28 mouse cellular contexts compared by ENCODE assay signal in genomic region chr17:54011196-54011595, GRCm38 (mm10). TPM values are rescaled to one million over a fixed set of nuclear protein-coding genes. Genes with fewer than 3 reads are reported as not detected.
"Had no signal": no experiment of that assay in that cellular context is flagged by ENCODE, and none has a peak within 500 bp of the region (broad histone marks: within the 10 kb centered on the region; RNA-seq: fewer than 3 reads in every experiment).

No protein-coding gene starts in this region.

- DNase-seq: gastrocnemius, postnatal 14 days; gastrocnemius, postnatal 36 days; heart, adult 11 months; heart, adult 2 months; heart, postnatal 4 days; kidney, adult 11 months; kidney, adult 2 months; kidney, adult 9 months; kidney, postnatal 14 days; kidney, postnatal 36 days; layer of hippocampus, adult 9-11 months; layer of hippocampus, postnatal 36 days; left cerebral cortex, postnatal 4 days had no signal

- ATAC-seq: hindbrain, embryonic 16.5 days; inflammation-experienced regulatory T-cells, adult 6 months; intestine, embryonic 15.5 days; liver, embryonic 12.5 days had no signal

RNA-seq across cellular contexts. Expression of gene Sult1c1, which starts 20.7 kb away (rescaled TPM):
- total RNA-seq: gastrocnemius, adult 18-20 months; gastrocnemius, adult 8-10 months; gastrocnemius, postnatal 14 days; gastrocnemius, postnatal 36 days; heart, adult 2 months; heart, postnatal 25 days; heart, postnatal 4 days; layer of hippocampus, adult 18-20 months; layer of hippocampus, adult 8-10 months; layer of hippocampus, postnatal 14 days; layer of hippocampus, postnatal 36 days; left cerebral cortex, adult 18-20 months; left cerebral cortex, adult 8-10 months; left cerebral cortex, postnatal 10 days; left cerebral cortex, postnatal 25 days; left cerebral cortex, postnatal 4 days; liver, adult 2 months had no signal
